Mouse (Mus musculus): Measurements from ENCODE around the gene Gpr3. TPM values are rescaled to one million over a fixed set of nuclear protein-coding genes. Genes with fewer than 3 reads are reported as not detected.

Gene Gpr3
- polyA plus RNA-seq, 1 experiment from 2014 or later: 0.37 TPM

GRCm38 (mm10) chr4:133178305-133178704 is 34.0 kb downstream of the Gpr3 start:
- H3K9me3 ChIP-seq (ENCODE audit: control insufficient read depth, low read length): no peaks in the 10 kb centered on the region
- H3K36me3 ChIP-seq (ENCODE audit: control insufficient read depth, insufficient read depth, low read length): no peaks in the 10 kb centered on the region; the same call in 1 of the 2 replicates
- H3K27ac ChIP-seq (ENCODE audit: low read depth, low read length): no peak overlapping the region
- H3K4me2 ChIP-seq (ENCODE audit: low read depth, low read length, severe bottlenecking): no peak overlapping the region
- no peaks in the 10 kb centered on the region for H3K27me3 ChIP-seq (ENCODE audit: control insufficient read depth, insufficient read depth, low read length)
- H3K4me3 ChIP-seq (ENCODE audit: low read depth, low read length): no peak overlapping the region
- 0 out of 2 replicates have a peak, but pooled peaks cover 3% of the 10 kb centered on the region for H3K4me1 ChIP-seq (replicated peaks; ENCODE audit: control insufficient read depth, insufficient read depth, low read length)
- 88% methylated on average over 5 of the region's 5 CpGs for WGBS
- H3K9ac ChIP-seq (ENCODE audit: low read length): no peak overlapping the region
- DNase-seq (ENCODE audit: low spot score) (no peak), ATAC-seq (replicated peaks; ENCODE audit: low FRiP score) (no peak)

- Histone ChIP-seq H3K36me3 (ENCODE audit: control insufficient read depth, insufficient read depth, low read length) (no peaks in the 10 kb centered on the region; the same call in 1 of the 2 replicates), H3K9me3 (ENCODE audit: control insufficient read depth, low read length) (no peaks in the 10 kb centered on the region), H3K9ac (ENCODE audit: low read length) (no peak overlapping the region; the same call in 1 of the 2 replicates), H3K4me3 (ENCODE audit: low read depth, low read length) (no peak overlapping the region), H3K4me2 (ENCODE audit: low read depth, low read length, severe bottlenecking) (no peak overlapping the region), H3K27ac (ENCODE audit: low read depth, low read length) (peak overlapping the region; percentile 37), H3K4me1 (replicated peaks; ENCODE audit: control insufficient read depth, insufficient read depth, low read length) (0 out of 2 replicates have a peak, but pooled peaks cover 3% of the 10 kb centered on the region), H3K27me3 (ENCODE audit: control insufficient read depth, insufficient read depth, low read length) (no peaks in the 10 kb centered on the region)
- DNase-seq (ENCODE audit: low spot score) (no peak), ATAC-seq (replicated peaks; ENCODE audit: low FRiP score) (no peak)
- WGBS: 88% methylated on average over 18 of the region's 18 CpGs
These were observed 35.5 kb downstream of the Gpr3 start for GRCm38 (mm10) chr4:133176761-133177403.

GRCm38 (mm10) chr4:133175998-133176760 is 36.2 kb downstream of the Gpr3 start:
- Histone ChIP-seq H3K9ac (ENCODE audit: low read length) (no peak overlapping the region; the same call in 1 of the 2 replicates), H3K9me3 (ENCODE audit: control insufficient read depth, low read length) (no peaks in the 10 kb centered on the region), H3K4me2 (ENCODE audit: low read depth, low read length, severe bottlenecking) (no peak overlapping the region), H3K4me1 (replicated peaks; ENCODE audit: control insufficient read depth, insufficient read depth, low read length) (0 out of 2 replicates have a peak, but pooled peaks cover 3% of the 10 kb centered on the region), H3K27ac (ENCODE audit: low read depth, low read length) (peak overlapping the region; percentile 37), H3K36me3 (ENCODE audit: control insufficient read depth, insufficient read depth, low read length) (no peaks in the 10 kb centered on the region; the same call in 1 of the 2 replicates), H3K27me3 (ENCODE audit: control insufficient read depth, insufficient read depth, low read length) (no peaks in the 10 kb centered on the region), H3K4me3 (ENCODE audit: low read depth, low read length) (no peak overlapping the region)
- 73% methylated on average over 14 of the region's 14 CpGs for WGBS
- ATAC-seq (replicated peaks; ENCODE audit: low FRiP score) (no peak), DNase-seq (ENCODE audit: low spot score) (no peak)

GRCm38 (mm10) chr4:133175274-133175673 is 37.1 kb downstream of the Gpr3 start:
- 0 out of 2 replicates have a peak, but pooled peaks cover 3% of the 10 kb centered on the region for H3K4me1 ChIP-seq (replicated peaks; ENCODE audit: control insufficient read depth, insufficient read depth, low read length)
- ATAC-seq (replicated peaks; ENCODE audit: low FRiP score) (no peak), DNase-seq (ENCODE audit: low spot score) (peak; percentile 8)
- WGBS: 80% methylated on average over 7 of the region's 7 CpGs
- no peak overlapping the region for H3K4me2 ChIP-seq (ENCODE audit: low read depth, low read length, severe bottlenecking)
- H3K27me3 ChIP-seq (ENCODE audit: control insufficient read depth, insufficient read depth, low read length): no peaks in the 10 kb centered on the region
- no peak overlapping the region for H3K27ac ChIP-seq (ENCODE audit: low read depth, low read length)
- H3K4me3 ChIP-seq (ENCODE audit: low read depth, low read length): no peak overlapping the region
- H3K36me3 ChIP-seq (ENCODE audit: control insufficient read depth, insufficient read depth, low read length): no peaks in the 10 kb centered on the region; the same call in 1 of the 2 replicates
- no peaks in the 10 kb centered on the region for H3K9me3 ChIP-seq (ENCODE audit: control insufficient read depth, low read length)
- H3K9ac ChIP-seq (ENCODE audit: low read length): no peak overlapping the region

GRCm38 (mm10) chr4:133174361-133174760 is 38.0 kb downstream of the Gpr3 start:
- H3K4me3 ChIP-seq (ENCODE audit: low read depth, low read length): no peak overlapping the region
- 87% methylated on average over 4 of the region's 4 CpGs for WGBS
- 0 out of 2 replicates have a peak, but pooled peaks cover 3% of the 10 kb centered on the region for H3K4me1 ChIP-seq (replicated peaks; ENCODE audit: control insufficient read depth, insufficient read depth, low read length)
- no peak overlapping the region for H3K9ac ChIP-seq (ENCODE audit: low read length)
- ATAC-seq (replicated peaks; ENCODE audit: low FRiP score): no peak
- no peak overlapping the region for H3K4me2 ChIP-seq (ENCODE audit: low read depth, low read length, severe bottlenecking)
- no peaks in the 10 kb centered on the region for H3K9me3 ChIP-seq (ENCODE audit: control insufficient read depth, low read length)
- no peak for DNase-seq (ENCODE audit: low spot score)
- no peaks in the 10 kb centered on the region; the same call in 1 of the 2 replicates for H3K36me3 ChIP-seq (ENCODE audit: control insufficient read depth, insufficient read depth, low read length)
- no peak overlapping the region for H3K27ac ChIP-seq (ENCODE audit: low read depth, low read length)
- no peaks in the 10 kb centered on the region for H3K27me3 ChIP-seq (ENCODE audit: control insufficient read depth, insufficient read depth, low read length)

- WGBS: 95% methylated on average over 4 of the region's 4 CpGs
- no peak overlapping the region for H3K27ac ChIP-seq (ENCODE audit: low read depth, low read length)
- no peaks in the 10 kb centered on the region for H3K27me3 ChIP-seq (ENCODE audit: control insufficient read depth, insufficient read depth, low read length)
- H3K4me1 ChIP-seq (replicated peaks; ENCODE audit: control insufficient read depth, insufficient read depth, low read length): 0 out of 2 replicates have a peak, but pooled peaks cover 3% of the 10 kb centered on the region
- no peaks in the 10 kb centered on the region; the same call in 1 of the 2 replicates for H3K36me3 ChIP-seq (ENCODE audit: control insufficient read depth, insufficient read depth, low read length)
- DNase-seq (ENCODE audit: low spot score): no peak
- no peak overlapping the region for H3K4me3 ChIP-seq (ENCODE audit: low read depth, low read length)
- no peaks in the 10 kb centered on the region for H3K9me3 ChIP-seq (ENCODE audit: control insufficient read depth, low read length)
- ATAC-seq (replicated peaks; ENCODE audit: low FRiP score): no peak
- no peak overlapping the region for H3K9ac ChIP-seq (ENCODE audit: low read length)
- H3K4me2 ChIP-seq (ENCODE audit: low read depth, low read length, severe bottlenecking): no peak overlapping the region
These were observed 39.9 kb downstream of the Gpr3 start for GRCm38 (mm10) chr4:133172451-133172850.

GRCm38 (mm10) chr4:133170616-133171015 is 41.7 kb downstream of the Gpr3 start:
- no peak overlapping the region for H3K4me2 ChIP-seq (ENCODE audit: low read depth, low read length, severe bottlenecking)

GRCm38 (mm10) chr4:133170056-133170524 is 42.2 kb downstream of the Gpr3 start:
- no peak overlapping the region for H3K9ac ChIP-seq (ENCODE audit: low read length)
- 84% methylated on average over 3 of the region's 3 CpGs for WGBS
- no peaks in the 10 kb centered on the region for H3K9me3 ChIP-seq (ENCODE audit: control insufficient read depth, low read length)
- no peak overlapping the region for H3K4me2 ChIP-seq (ENCODE audit: low read depth, low read length, severe bottlenecking)
- DNase-seq (ENCODE audit: low spot score) (no peak), ATAC-seq (replicated peaks; ENCODE audit: low FRiP score) (no peak)
- H3K27ac ChIP-seq (ENCODE audit: low read depth, low read length): no peak overlapping the region
- H3K4me1 ChIP-seq (replicated peaks; ENCODE audit: control insufficient read depth, insufficient read depth, low read length): no peaks in the 10 kb centered on the region
- H3K27me3 ChIP-seq (ENCODE audit: control insufficient read depth, insufficient read depth, low read length): no peaks in the 10 kb centered on the region
- no peak overlapping the region for H3K4me3 ChIP-seq (ENCODE audit: low read depth, low read length)
- H3K36me3 ChIP-seq (ENCODE audit: control insufficient read depth, insufficient read depth, low read length): no peaks in the 10 kb centered on the region

More at GRCm38 (mm10) chr4:133170616-133171015, 41.7 kb downstream of the Gpr3 start:
- no peaks in the 10 kb centered on the region for H3K4me1 ChIP-seq (replicated peaks; ENCODE audit: control insufficient read depth, insufficient read depth, low read length)
- DNase-seq (ENCODE audit: low spot score) (no peak), ATAC-seq (replicated peaks; ENCODE audit: low FRiP score) (no peak)
- no peak overlapping the region for H3K27ac ChIP-seq (ENCODE audit: low read depth, low read length)
- H3K27me3 ChIP-seq (ENCODE audit: control insufficient read depth, insufficient read depth, low read length): no peaks in the 10 kb centered on the region
- H3K9me3 ChIP-seq (ENCODE audit: control insufficient read depth, low read length): no peaks in the 10 kb centered on the region
- H3K36me3 ChIP-seq (ENCODE audit: control insufficient read depth, insufficient read depth, low read length): no peaks in the 10 kb centered on the region
- H3K4me3 ChIP-seq (ENCODE audit: low read depth, low read length): no peak overlapping the region
- H3K9ac ChIP-seq (ENCODE audit: low read length): no peak overlapping the region
